Mouse (Mus musculus) testis, postnatal 10 days (tissue): Measurements from ENCODE around the gene Nr1d1.
"Not testable (repeated sequence)": the region's sequence is repeated elsewhere in the genome, so short reads cannot be mapped to it uniquely, and the experiment has no call there.

Experiments
- DNase-seq: peaks from one replicate; pipeline ENCODE4 v3.0.0; 2021; ENCODE audit warnings: low spot score

Nr1d1 gene

DNA sequence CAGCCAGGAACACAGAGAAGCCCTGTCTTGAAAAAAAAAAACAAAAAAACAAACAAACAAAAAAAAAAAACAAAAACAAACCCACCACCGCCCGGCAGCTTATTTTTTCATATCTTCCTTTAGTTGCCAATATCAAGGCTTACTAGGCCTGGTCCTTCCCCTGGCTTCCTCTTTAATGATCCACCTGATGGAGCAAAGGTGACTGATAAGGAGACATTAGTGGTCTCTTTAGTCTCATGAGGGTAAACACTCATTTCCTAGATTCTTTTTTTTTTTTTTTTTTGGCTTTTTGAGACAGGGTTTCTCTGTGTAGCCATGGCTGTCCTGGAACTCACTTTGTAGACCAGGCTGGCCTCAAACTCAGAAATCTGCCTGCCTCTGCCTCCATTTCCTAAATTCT lies 37.9 kb downstream of the Nr1d1 start:
- DNase-seq = not testable (repeated sequence)

DNA sequence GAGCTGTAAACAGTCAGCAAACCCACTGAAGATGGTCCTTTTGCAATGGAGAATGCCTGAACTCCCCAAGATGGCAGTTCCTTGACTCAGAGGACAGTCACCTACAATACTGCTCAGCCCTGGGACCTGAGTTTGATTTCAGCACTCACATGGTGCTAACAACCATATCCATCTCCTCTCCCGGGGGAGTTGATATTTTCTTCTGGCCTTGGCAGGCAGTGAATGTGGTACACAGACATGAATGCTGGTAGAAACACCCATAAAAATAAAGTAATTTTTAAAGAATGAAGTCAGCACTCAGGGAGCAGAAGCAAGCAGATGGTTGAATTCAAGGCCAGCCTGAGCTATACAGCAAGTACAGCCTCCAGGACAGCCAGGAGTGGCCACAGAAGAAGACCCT lies 39.0 kb downstream of the Nr1d1 start:
- no peak for DNase-seq

DNA sequence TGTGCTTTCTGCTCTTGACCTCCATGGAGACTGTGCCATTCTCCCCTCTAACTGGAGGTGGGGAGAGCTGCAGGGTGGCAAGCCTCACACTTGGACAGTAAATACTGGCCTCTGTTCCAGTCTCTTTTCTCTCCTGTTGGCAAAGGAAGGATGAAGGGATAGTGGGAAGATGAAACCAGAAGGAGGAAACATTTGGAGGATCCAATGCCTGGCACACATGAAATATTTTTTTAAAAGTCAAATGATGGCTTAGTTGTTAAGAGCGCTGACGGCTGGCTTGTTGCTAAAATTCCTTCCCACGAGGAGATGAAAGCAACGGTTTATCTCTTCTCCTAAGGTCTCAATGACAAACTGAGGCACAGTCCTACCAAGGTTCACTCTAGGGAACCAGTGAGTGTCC lies 40.0 kb downstream of the Nr1d1 start:
- DNase-seq = no peak

GRCm38 (mm10) chr11:98734020-98734419 lies 41.1 kb downstream of the Nr1d1 start:
- DNase-seq = no peak

GRCm38 (mm10) chr11:98731134-98731533 lies 44.0 kb downstream of the Nr1d1 start:
- peak; percentile 58 for DNase-seq

DNA sequence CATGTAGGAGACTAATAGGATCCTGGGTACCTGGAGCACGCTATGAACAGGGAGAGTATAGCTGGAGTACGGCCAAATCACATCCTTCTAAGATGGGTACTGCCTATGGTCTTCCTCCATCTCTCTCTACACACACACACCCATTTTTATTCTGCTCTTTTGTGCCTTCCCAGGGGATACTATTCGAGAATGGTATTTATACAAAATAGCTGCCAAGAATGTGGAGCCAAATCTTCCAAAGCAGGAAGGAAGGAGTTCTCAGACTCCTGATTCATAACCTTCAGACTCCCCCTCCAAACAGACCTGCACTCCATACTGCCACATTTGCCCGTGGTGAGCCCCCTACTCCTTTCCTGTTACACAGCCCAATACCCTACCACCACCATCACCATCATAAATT lies 44.4 kb downstream of the Nr1d1 start:
- DNase-seq = no peak

DNA sequence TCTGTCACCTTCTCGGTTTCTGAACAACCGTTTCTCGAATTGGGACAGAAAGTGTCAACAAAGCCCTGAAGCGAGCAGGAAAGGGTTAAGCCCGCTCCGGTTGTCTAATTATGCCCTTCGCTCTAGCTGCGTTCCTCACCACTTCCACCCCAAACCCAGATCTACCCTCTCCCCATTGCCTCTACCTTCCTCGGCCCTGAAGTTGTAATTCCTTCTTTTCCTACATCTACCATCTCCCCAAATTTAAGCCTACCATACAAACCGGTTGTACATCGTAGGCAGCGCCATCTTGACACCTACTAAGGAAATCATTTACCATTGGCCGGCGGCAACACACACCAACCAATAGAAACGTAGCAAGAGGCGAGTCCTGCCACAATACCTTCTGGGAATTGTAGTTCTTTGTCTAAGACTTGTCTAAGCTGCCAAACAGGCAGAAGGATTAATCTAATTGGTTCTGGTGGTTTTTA lies 46.0 kb downstream of the Nr1d1 start, which contains the start of gene Med24:
Med24 (minus strand) TSS at position 317 of the 470 bp plus-strand sequence.
- DNase-seq = peak; percentile 80

GRCm38 (mm10) chr11:98725926-98726506 lies 49.1 kb downstream of the Nr1d1 start:
- DNase-seq = no peak

DNA sequence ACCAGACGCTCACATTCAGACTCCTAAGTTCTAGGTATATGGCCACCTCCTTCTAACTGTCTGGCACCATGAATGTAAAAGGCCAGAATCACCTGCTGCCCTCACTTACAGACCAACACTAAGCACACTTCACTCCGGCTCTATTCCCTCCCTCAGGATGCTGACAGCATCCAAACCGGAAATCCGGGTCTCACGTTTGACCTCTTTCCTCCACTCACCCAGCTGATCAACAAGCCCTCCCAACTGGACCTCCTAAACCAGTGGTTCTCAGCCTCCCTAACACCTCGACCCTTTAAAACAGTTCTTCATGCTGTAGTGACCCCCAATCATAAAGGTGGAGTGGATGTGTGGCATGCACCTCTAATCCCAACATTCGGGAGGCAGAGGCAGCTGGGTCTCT lies 52.0 kb downstream of the Nr1d1 start:
- no peak for DNase-seq

GRCm38 (mm10) chr11:98721458-98722226 lies 53.5 kb downstream of the Nr1d1 start:
- peak; percentile 70 for DNase-seq

DNA sequence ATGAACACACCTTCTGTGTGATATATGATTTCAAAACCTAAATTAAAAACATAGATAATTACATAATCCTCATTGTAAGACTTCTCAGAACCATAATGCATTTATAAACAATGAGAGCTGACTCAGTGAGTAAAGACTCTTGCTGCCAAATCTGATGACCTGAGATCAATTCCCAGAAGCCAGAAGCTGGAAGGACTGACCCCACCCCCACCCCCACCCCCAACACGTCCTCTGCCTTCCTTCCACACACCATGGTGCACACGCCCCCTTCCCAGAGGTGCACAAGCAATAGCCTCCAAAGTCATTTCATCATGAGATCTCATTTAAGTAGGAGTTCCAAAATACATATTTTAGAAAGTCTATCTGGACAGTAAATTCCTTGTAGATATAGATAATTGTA lies 54.4 kb downstream of the Nr1d1 start:
- DNase-seq = no peak
